Mouse (Mus musculus): Measurements from ENCODE around the gene Kif2c. TPM values are rescaled to one million over a fixed set of nuclear protein-coding genes. Genes with fewer than 3 reads are reported as not detected.
A peak's percentile ranks its signal among the peaks of the same experiment; 100 is the strongest.

The Kif2c gene
- total and polyA plus RNA-seq, 3 experiments, result 0.14 to 0.26 (median 0.25) TPM

- TF ChIP-seq POLR2A (IDR thresholded peaks at IDR 0.05; ENCODE audit: insufficient read depth, low read depth, low read length) (no peak), EP300 (IDR thresholded peaks at IDR 0.05; ENCODE audit: insufficient read depth, low read depth, low read length) (no peak), CTCF (IDR thresholded peaks at IDR 0.05) (no peak)
- DNase-seq, result peak in 1 of 2 experiments; percentile 28
- Histone ChIP-seq H3K27me3 (ENCODE audit: control insufficient read depth, insufficient read depth, low read length) (no peaks in the 10 kb centered on the region), H3K27ac (peak within 1 kb of the TSS; percentile 99), H3K79me2 (replicated peaks; ENCODE audit: control insufficient read depth, insufficient read depth, low read length) (no peaks in the 10 kb centered on the region), H3K36me3 (ENCODE audit: control insufficient read depth, insufficient read depth, low read length) (no peaks in the 10 kb centered on the region), H3K9ac (ENCODE audit: low read depth, low read length) (peak within 1 kb of the TSS; percentile 56), H3K4me3 (peak within 1 kb of the TSS; percentile 23), H3K4me1 (ENCODE audit: control insufficient read depth, insufficient read depth, low read length) (peaks cover 29% of the 10 kb centered on the region)
- WGBS, result 65% methylated on average over 9 of the region's 9 CpGs
- intact Hi-C loops (cut with DNase I), result loop anchor here (10.0 kb wide), 1 partner anchor 412 kb away; no protein-coding TSS in a partner anchor
These were observed 55.7 kb downstream of the Kif2c start, which contains the start of gene Tctex1d4 for GRCm38 (mm10) chr4:117126675-117127290. TSS of gene Tctex1d4 (plus strand) at chr4:117126794.

GRCm38 (mm10) chr4:117125910-117126674 is 56.3 kb downstream of the Kif2c start:
- Histone ChIP-seq H3K27ac (peak overlapping the region; percentile 99), H3K27me3 (ENCODE audit: control insufficient read depth, insufficient read depth, low read length) (no peaks in the 10 kb centered on the region), H3K9ac (ENCODE audit: low read depth, low read length) (peak overlapping the region; percentile 56), H3K4me1 (ENCODE audit: control insufficient read depth, insufficient read depth, low read length) (peaks cover 29% of the 10 kb centered on the region), H3K4me3 (peak overlapping the region; percentile 23), H3K36me3 (ENCODE audit: control insufficient read depth, insufficient read depth, low read length) (no peaks in the 10 kb centered on the region), H3K79me2 (replicated peaks; ENCODE audit: control insufficient read depth, insufficient read depth, low read length) (no peaks in the 10 kb centered on the region)
- DNase-seq, result peak; percentile 80 to 91
- TF ChIP-seq EP300 (IDR thresholded peaks at IDR 0.05; ENCODE audit: insufficient read depth, low read depth, low read length) (peak; percentile 98), POLR2A (IDR thresholded peaks at IDR 0.05; ENCODE audit: insufficient read depth, low read depth, low read length) (peak; percentile 74), CTCF (IDR thresholded peaks at IDR 0.05) (no peak)
- intact Hi-C loops (cut with DNase I), result loop anchor here (10.0 kb wide), 1 partner anchor 411 kb away; no protein-coding TSS in a partner anchor
- 31% methylated on average over 15 of the region's 15 CpGs for WGBS

- peak within 1 kb of the TSS; percentile 56 for H3K9ac ChIP-seq (ENCODE audit: low read depth, low read length)
- peaks cover 29% of the 10 kb centered on the region for H3K4me1 ChIP-seq (ENCODE audit: control insufficient read depth, insufficient read depth, low read length)
- TF ChIP-seq EP300 (IDR thresholded peaks at IDR 0.05; ENCODE audit: insufficient read depth, low read depth, low read length) (no peak), POLR2A (IDR thresholded peaks at IDR 0.05; ENCODE audit: insufficient read depth, low read depth, low read length) (no peak)
- WGBS, result 34% methylated on average over 8 of the region's 8 CpGs
- H3K27me3 ChIP-seq (ENCODE audit: control insufficient read depth, insufficient read depth, low read length), result no peaks in the 10 kb centered on the region
- H3K36me3 ChIP-seq (ENCODE audit: control insufficient read depth, insufficient read depth, low read length), result no peaks in the 10 kb centered on the region
- peak; percentile 84 to 86 for DNase-seq
- intact Hi-C loops (cut with DNase I), result loop anchor here (10.0 kb wide), 1 partner anchor 411 kb away; no protein-coding TSS in a partner anchor
- no peaks in the 10 kb centered on the region for H3K79me2 ChIP-seq (replicated peaks; ENCODE audit: control insufficient read depth, insufficient read depth, low read length)
- peak within 1 kb of the TSS; percentile 23 for H3K4me3 ChIP-seq
- H3K27ac ChIP-seq, result peak within 1 kb of the TSS; percentile 99
These were observed 57.0 kb downstream of the Kif2c start, which contains the start of gene Btbd19 for GRCm38 (mm10) chr4:117125348-117125909. TSS of gene Btbd19 (minus strand) at chr4:117125725.

- H3K79me2 ChIP-seq (replicated peaks; ENCODE audit: control insufficient read depth, insufficient read depth, low read length), result no peaks in the 10 kb centered on the region
- TF ChIP-seq POLR2A (IDR thresholded peaks at IDR 0.05; ENCODE audit: insufficient read depth, low read depth, low read length), result 0 out of 2 replicates have a peak, but pooled peaks have one; percentile 25
- TF ChIP-seq EP300 (IDR thresholded peaks at IDR 0.05; ENCODE audit: insufficient read depth, low read depth, low read length), result no peak
- no peak for TF ChIP-seq CTCF (IDR thresholded peaks at IDR 0.05)
These were observed 57.7 kb downstream of the Kif2c start for GRCm38 (mm10) chr4:117124518-117125347.

GRCm38 (mm10) chr4:117124218-117124517 is 58.3 kb downstream of the Kif2c start:
- Histone ChIP-seq H3K36me3 (ENCODE audit: control insufficient read depth, insufficient read depth, low read length) (no peaks in the 10 kb centered on the region), H3K9ac (ENCODE audit: low read depth, low read length) (no peak overlapping the region), H3K4me1 (ENCODE audit: control insufficient read depth, insufficient read depth, low read length) (peaks cover 33% of the 10 kb centered on the region), H3K27ac (peak overlapping the region; percentile 99), H3K4me3 (no peak overlapping the region), H3K27me3 (ENCODE audit: control insufficient read depth, insufficient read depth, low read length) (no peaks in the 10 kb centered on the region), H3K79me2 (replicated peaks; ENCODE audit: control insufficient read depth, insufficient read depth, low read length) (no peaks in the 10 kb centered on the region)
- TF ChIP-seq POLR2A (IDR thresholded peaks at IDR 0.05; ENCODE audit: insufficient read depth, low read depth, low read length), result no peak
- TF ChIP-seq EP300 (IDR thresholded peaks at IDR 0.05; ENCODE audit: insufficient read depth, low read depth, low read length), result no peak
- no peak for TF ChIP-seq CTCF (IDR thresholded peaks at IDR 0.05)
- no peak for DNase-seq
- intact Hi-C loops (cut with DNase I), result loop anchor here (5.0 to 10.0 kb wide), 3 partner anchors 107 to 409 kb away; partner anchors contain the start of gene Eif2b3
- WGBS, result 62% methylated on average over 3 of the region's 3 CpGs

More at GRCm38 (mm10) chr4:117124518-117125347, 57.7 kb downstream of the Kif2c start:
- Histone ChIP-seq H3K27me3 (ENCODE audit: control insufficient read depth, insufficient read depth, low read length) (no peaks in the 10 kb centered on the region), H3K9ac (ENCODE audit: low read depth, low read length) (peak overlapping the region; percentile 42), H3K27ac (peak overlapping the region; percentile 99), H3K36me3 (ENCODE audit: control insufficient read depth, insufficient read depth, low read length) (no peaks in the 10 kb centered on the region), H3K4me1 (ENCODE audit: control insufficient read depth, insufficient read depth, low read length) (peaks cover 31% of the 10 kb centered on the region), H3K4me3 (no peak overlapping the region; the same call in 1 of the 2 replicates)
- intact Hi-C loops (cut with DNase I), result loop anchor here (5.0 to 10.0 kb wide), 3 partner anchors 107 to 410 kb away; partner anchors contain the start of gene Eif2b3
- peak; percentile 63 to 74 for DNase-seq
- WGBS, result 31% methylated on average over 14 of the region's 14 CpGs
